Mouse (Mus musculus): Measurements from ENCODE around the gene Mblac2. TPM values are rescaled to one million over a fixed set of nuclear protein-coding genes. Genes with fewer than 3 reads are reported as not detected.

Mblac2 gene
- polyA plus RNA-seq, 1 experiment from 2014 or later, result 7.3 TPM

DNA sequence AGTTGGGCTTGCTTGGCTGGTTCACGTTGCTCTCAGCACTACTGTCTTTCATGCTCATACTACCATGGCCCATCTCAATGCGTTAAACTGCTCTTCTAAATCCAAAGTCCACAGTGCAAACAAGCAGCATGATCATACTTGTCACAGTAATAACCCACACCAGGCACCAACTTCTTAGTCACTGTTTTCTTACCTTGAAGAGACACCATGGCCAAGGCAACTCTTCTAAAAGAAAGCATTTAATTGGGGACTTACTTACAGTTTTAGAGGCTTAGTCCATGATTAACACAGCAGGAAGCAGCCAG, 32.9 kb downstream of the Mblac2 start:
- H3K9me3 ChIP-seq (ENCODE audit: control insufficient read depth, low read length), result no peaks in the 10 kb centered on the region
- no peak for ATAC-seq (replicated peaks; ENCODE audit: low FRiP score, low TSS enrichment, low read depth)
- H3K4me1 ChIP-seq (replicated peaks; ENCODE audit: control insufficient read depth, insufficient read depth, low read length), result no peaks in the 10 kb centered on the region
- H3K9ac ChIP-seq (ENCODE audit: low read length), result no peak overlapping the region
- no peak overlapping the region for H3K27ac ChIP-seq (ENCODE audit: low read depth)
- 42% methylated on average over 2 of the region's 2 CpGs for WGBS
- no peak overlapping the region for H3K4me3 ChIP-seq (ENCODE audit: low read depth, low read length)
- no peaks in the 10 kb centered on the region for H3K36me3 ChIP-seq (ENCODE audit: control insufficient read depth, insufficient read depth, low read length)
- no peaks in the 10 kb centered on the region for H3K27me3 ChIP-seq (replicated peaks; ENCODE audit: control insufficient read depth, insufficient read depth, low read length)
- no peak overlapping the region for H3K4me2 ChIP-seq (ENCODE audit: low read length)
- no peak for DNase-seq (ENCODE audit: low spot score)

DNA sequence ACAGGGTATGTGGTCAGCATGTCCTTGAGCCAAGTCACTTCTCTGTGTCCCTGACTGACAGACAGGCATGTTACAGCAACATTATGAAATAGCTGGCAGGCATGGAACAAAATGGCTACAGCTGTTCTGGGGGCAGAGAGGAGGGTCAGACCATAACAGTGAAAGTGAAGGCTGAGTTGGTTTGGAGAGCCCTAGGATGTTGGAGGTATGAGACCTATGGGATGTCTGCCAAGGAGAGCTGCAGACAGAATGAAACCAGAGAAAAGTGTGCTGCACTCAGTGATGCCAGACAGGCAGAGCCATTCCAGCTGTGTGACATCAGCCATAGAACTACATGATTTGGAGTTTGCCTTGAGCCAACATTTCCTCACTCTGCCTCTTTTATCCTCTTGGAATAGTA, 43.7 kb downstream of the Mblac2 start:
- Histone ChIP-seq H3K9me3 (ENCODE audit: control insufficient read depth, low read length) (no peaks in the 10 kb centered on the region), H3K27ac (ENCODE audit: low read depth) (no peak overlapping the region), H3K36me3 (ENCODE audit: control insufficient read depth, insufficient read depth, low read length) (no peaks in the 10 kb centered on the region), H3K4me3 (ENCODE audit: low read depth, low read length) (no peak overlapping the region), H3K27me3 (replicated peaks; ENCODE audit: control insufficient read depth, insufficient read depth, low read length) (no peaks in the 10 kb centered on the region), H3K4me1 (replicated peaks; ENCODE audit: control insufficient read depth, insufficient read depth, low read length) (no peaks in the 10 kb centered on the region), H3K9ac (ENCODE audit: low read length) (no peak overlapping the region), H3K4me2 (ENCODE audit: low read length) (no peak overlapping the region)
- DNase-seq (ENCODE audit: low spot score) (no peak), ATAC-seq (replicated peaks; ENCODE audit: low FRiP score, low TSS enrichment, low read depth) (no peak)

DNA sequence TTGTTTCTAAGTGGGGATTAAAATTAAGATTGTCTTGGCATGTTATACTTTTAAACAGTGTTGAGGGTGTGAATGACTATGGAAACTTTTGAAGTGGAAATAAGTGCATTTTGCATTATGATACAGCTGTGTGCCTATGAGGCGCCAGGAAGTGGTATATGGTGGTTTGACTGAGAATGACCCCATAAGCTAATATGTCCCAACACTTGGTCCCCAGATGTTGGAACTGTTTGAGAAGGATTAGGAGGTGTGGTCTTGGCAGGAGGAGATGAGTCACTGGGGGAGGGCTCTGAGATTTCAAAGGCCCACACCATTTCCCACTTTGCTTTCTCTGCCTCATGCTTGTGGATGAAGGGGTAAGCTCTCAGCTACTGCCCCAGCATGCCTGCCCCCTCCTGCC, 44.2 kb downstream of the Mblac2 start:
- ATAC-seq (replicated peaks; ENCODE audit: low FRiP score, low TSS enrichment, low read depth) (no peak), DNase-seq (ENCODE audit: low spot score) (no peak)
- no peaks in the 10 kb centered on the region for H3K36me3 ChIP-seq (ENCODE audit: control insufficient read depth, insufficient read depth, low read length)
- no peaks in the 10 kb centered on the region for H3K4me1 ChIP-seq (replicated peaks; ENCODE audit: control insufficient read depth, insufficient read depth, low read length)
- no peak overlapping the region for H3K4me2 ChIP-seq (ENCODE audit: low read length)
- H3K27ac ChIP-seq (ENCODE audit: low read depth), result no peak overlapping the region
- no peaks in the 10 kb centered on the region for H3K9me3 ChIP-seq (ENCODE audit: control insufficient read depth, low read length)
- no peaks in the 10 kb centered on the region for H3K27me3 ChIP-seq (replicated peaks; ENCODE audit: control insufficient read depth, insufficient read depth, low read length)
- no peak overlapping the region for H3K4me3 ChIP-seq (ENCODE audit: low read depth, low read length)
- WGBS, result 100% methylated on average over 1 of the region's 1 CpGs
- no peak overlapping the region for H3K9ac ChIP-seq (ENCODE audit: low read length)

DNA sequence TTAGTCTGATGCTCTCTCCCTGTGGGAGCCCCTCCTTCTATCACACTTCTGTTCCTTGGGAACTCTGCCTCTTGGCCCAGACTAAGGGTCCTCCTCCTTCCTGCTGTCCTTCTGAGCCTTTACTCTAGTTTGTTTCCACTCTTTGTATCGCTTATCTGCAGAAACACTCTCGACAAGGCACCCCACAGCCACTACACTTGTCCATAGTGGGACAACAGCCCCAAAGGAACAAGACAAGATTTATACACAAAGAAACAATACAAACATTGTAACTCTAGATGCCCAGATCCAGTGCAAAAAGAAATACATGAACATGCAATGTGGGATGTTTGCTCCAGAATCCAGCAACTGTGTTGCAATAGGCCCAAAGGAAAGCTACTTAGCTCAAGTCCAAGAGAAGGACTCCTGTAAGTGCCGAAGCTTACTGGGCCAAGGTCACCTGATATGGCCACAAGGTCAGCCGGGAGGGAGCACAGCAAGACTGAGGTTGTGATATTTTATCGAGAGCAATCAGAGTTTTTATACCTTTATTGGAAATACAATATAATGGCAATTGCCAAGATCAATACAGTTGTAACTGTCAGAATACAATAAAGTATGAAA, 46.0 kb downstream of the Mblac2 start:
- 84% methylated on average over 5 of the region's 5 CpGs for WGBS
- Histone ChIP-seq H3K9me3 (ENCODE audit: control insufficient read depth, low read length) (no peaks in the 10 kb centered on the region), H3K4me1 (replicated peaks; ENCODE audit: control insufficient read depth, insufficient read depth, low read length) (no peaks in the 10 kb centered on the region), H3K36me3 (ENCODE audit: control insufficient read depth, insufficient read depth, low read length) (no peaks in the 10 kb centered on the region), H3K9ac (ENCODE audit: low read length) (no peak overlapping the region), H3K27ac (ENCODE audit: low read depth) (no peak overlapping the region), H3K27me3 (replicated peaks; ENCODE audit: control insufficient read depth, insufficient read depth, low read length) (no peaks in the 10 kb centered on the region), H3K4me2 (ENCODE audit: low read length) (no peak overlapping the region), H3K4me3 (ENCODE audit: low read depth, low read length) (no peak overlapping the region)
- ATAC-seq (replicated peaks; ENCODE audit: low FRiP score, low TSS enrichment, low read depth), result no peak
- no peak for DNase-seq (ENCODE audit: low spot score)

DNA sequence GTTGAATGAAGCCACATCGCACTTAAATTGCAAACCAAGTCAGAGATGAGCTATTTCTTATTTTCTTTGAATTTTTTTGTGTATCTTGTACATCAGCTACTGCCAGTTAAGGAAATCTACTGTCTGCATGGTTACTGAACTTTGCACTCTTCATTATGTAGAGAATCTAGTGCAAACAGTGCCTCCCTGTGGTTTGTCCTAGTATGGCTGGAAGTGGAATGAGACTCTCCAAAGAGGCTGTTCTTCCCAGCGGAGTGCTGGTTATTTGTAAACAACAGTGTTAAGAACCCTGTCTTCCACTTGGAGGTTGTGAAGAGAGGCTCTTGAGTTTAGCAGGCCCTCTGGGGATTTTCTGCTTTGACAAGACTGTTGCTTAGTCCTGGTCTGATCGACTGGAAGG, 49.2 kb downstream of the Mblac2 start:
- Histone ChIP-seq H3K9ac (ENCODE audit: low read length) (no peak overlapping the region), H3K4me2 (ENCODE audit: low read length) (no peak overlapping the region), H3K4me1 (replicated peaks; ENCODE audit: control insufficient read depth, insufficient read depth, low read length) (no peaks in the 10 kb centered on the region), H3K9me3 (ENCODE audit: control insufficient read depth, low read length) (no peaks in the 10 kb centered on the region), H3K27me3 (replicated peaks; ENCODE audit: control insufficient read depth, insufficient read depth, low read length) (no peaks in the 10 kb centered on the region), H3K27ac (ENCODE audit: low read depth) (no peak overlapping the region), H3K4me3 (ENCODE audit: low read depth, low read length) (no peak overlapping the region), H3K36me3 (ENCODE audit: control insufficient read depth, insufficient read depth, low read length) (no peaks in the 10 kb centered on the region)
- WGBS, result 30% methylated on average over 3 of the region's 3 CpGs
- DNase-seq (ENCODE audit: low spot score), result peak; percentile 70
- ATAC-seq (replicated peaks; ENCODE audit: low FRiP score, low TSS enrichment, low read depth), result 0 out of 2 replicates have a peak, but pooled peaks have one; percentile 43

DNA sequence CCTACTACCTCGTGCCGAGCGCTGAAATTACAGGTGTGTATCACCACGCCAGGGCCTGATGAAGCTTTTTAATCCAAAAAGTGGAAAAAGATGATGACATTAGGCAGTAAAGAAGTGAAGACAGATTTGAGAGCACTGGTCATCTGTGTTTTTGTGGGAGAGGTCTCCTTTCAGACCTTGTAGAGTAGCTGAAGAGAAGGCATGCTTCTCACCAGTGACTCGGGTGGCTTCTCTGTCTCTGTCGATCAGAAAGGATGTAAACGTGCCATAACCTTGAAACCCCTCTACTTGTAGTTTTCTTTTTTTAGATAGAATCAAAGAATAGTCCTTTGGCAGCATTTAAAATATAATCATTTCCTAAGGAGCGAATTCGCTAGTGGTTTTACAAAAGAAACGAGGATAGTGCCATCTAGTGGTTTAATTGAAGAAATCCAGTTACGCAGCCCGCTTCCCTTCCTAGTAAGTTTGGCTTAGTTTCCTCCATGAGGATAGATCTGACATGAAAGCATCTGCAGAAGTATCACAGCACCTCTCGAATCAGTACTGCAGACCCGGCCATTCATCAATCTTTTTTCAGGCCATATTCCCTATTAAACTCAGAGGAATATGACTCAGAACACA, 50.5 kb downstream of the Mblac2 start:
- Histone ChIP-seq H3K4me3 (ENCODE audit: low read depth, low read length) (no peak overlapping the region), H3K36me3 (ENCODE audit: control insufficient read depth, insufficient read depth, low read length) (no peaks in the 10 kb centered on the region), H3K9me3 (ENCODE audit: control insufficient read depth, low read length) (no peaks in the 10 kb centered on the region), H3K4me1 (replicated peaks; ENCODE audit: control insufficient read depth, insufficient read depth, low read length) (no peaks in the 10 kb centered on the region), H3K9ac (ENCODE audit: low read length) (no peak overlapping the region), H3K27ac (ENCODE audit: low read depth) (no peak overlapping the region), H3K4me2 (ENCODE audit: low read length) (no peak overlapping the region), H3K27me3 (replicated peaks; ENCODE audit: control insufficient read depth, insufficient read depth, low read length) (no peaks in the 10 kb centered on the region)
- ATAC-seq (replicated peaks; ENCODE audit: low FRiP score, low TSS enrichment, low read depth), result no peak
- no peak for DNase-seq (ENCODE audit: low spot score)
- 32% methylated on average over 14 of the region's 14 CpGs for WGBS

DNA sequence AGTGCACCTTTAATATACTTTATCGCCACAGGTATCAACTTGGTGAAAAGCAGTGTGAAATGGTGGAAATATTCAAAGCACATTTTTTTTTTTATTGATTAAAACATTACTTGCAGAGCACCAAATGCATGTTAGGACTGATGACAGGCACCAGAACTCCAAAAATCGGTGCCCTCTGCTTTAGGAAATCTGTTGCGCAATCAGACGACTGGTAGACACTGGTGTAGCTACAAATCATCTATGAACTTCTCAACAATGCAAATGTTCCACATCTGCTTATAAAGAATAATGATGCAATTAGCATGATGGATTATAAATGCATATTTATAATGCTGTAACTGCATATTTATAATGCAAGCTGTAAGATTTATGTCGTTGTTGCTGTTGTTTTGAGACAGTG, 53.0 kb downstream of the Mblac2 start:
- H3K9me3 ChIP-seq (ENCODE audit: control insufficient read depth, low read length), result no peaks in the 10 kb centered on the region
- H3K36me3 ChIP-seq (ENCODE audit: control insufficient read depth, insufficient read depth, low read length), result no peaks in the 10 kb centered on the region
- H3K27ac ChIP-seq (ENCODE audit: low read depth), result no peak overlapping the region
- H3K27me3 ChIP-seq (replicated peaks; ENCODE audit: control insufficient read depth, insufficient read depth, low read length), result no peaks in the 10 kb centered on the region
- DNase-seq (ENCODE audit: low spot score) (no peak), ATAC-seq (replicated peaks; ENCODE audit: low FRiP score, low TSS enrichment, low read depth) (no peak)
- H3K4me1 ChIP-seq (replicated peaks; ENCODE audit: control insufficient read depth, insufficient read depth, low read length), result no peaks in the 10 kb centered on the region
- H3K4me2 ChIP-seq (ENCODE audit: low read length), result no peak overlapping the region
- WGBS, result 83% methylated on average over 5 of the region's 5 CpGs
- no peak overlapping the region for H3K9ac ChIP-seq (ENCODE audit: low read length)
- no peak overlapping the region for H3K4me3 ChIP-seq (ENCODE audit: low read depth, low read length)

DNA sequence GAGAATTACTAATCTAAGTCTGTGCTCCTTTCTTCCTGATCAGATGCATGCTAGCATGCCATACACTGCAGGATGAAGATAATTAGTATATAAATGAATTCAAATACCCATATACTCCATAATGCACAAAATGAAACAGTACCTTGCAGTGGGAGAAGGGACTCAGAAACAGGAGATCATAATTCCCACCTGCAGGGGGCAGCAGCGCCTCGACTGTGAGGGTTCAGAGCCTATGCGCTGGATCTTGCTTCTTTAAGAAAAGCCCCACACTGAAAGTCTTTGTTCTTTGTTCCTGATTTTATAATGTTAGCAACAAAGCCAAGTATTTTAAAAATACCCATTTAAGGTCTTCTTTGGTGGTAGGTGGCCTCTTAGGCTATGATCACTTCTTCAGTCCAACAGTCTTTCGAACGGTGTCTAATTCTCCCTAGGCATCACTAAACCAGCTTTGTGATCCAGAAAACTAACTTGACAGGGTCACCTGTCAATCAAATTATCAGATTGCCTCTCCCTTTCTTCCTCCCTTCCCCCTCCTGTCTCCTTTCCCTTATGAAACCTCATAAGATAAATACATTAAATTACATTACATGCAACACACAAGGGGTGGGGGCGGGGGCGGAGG, 56.0 kb downstream of the Mblac2 start:
- no peaks in the 10 kb centered on the region for H3K36me3 ChIP-seq (ENCODE audit: control insufficient read depth, insufficient read depth, low read length)
- no peak overlapping the region for H3K4me2 ChIP-seq (ENCODE audit: low read length)
- no peak overlapping the region for H3K9ac ChIP-seq (ENCODE audit: low read length)
- no peak for ATAC-seq (replicated peaks; ENCODE audit: low FRiP score, low TSS enrichment, low read depth)
- no peak overlapping the region for H3K4me3 ChIP-seq (ENCODE audit: low read depth, low read length)
- no peaks in the 10 kb centered on the region for H3K9me3 ChIP-seq (ENCODE audit: control insufficient read depth, low read length)
- H3K27ac ChIP-seq (ENCODE audit: low read depth), result no peak overlapping the region
- no peaks in the 10 kb centered on the region for H3K27me3 ChIP-seq (replicated peaks; ENCODE audit: control insufficient read depth, insufficient read depth, low read length)
- 84% methylated on average over 7 of the region's 7 CpGs for WGBS
- peak; percentile 71 for DNase-seq (ENCODE audit: low spot score)
- H3K4me1 ChIP-seq (replicated peaks; ENCODE audit: control insufficient read depth, insufficient read depth, low read length), result no peaks in the 10 kb centered on the region

DNA sequence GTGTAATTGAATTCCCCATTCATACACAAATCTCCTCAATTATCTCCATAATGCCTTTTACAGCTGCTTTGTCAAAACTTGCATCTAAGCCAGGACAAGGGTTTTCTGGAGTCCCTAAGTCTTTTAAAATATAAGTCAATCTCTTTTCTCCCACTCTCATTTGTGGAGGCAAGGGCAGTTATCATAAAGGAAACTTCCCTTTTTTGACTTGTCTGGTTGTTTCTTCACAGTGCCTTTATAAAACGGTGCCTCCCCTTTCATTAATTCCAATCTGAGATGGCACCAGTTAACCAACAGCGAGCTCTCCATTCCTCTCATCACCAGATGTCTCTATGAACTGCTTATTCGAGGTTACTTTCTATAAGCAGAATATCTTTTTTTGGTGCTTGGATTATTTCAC, 65.1 kb downstream of the Mblac2 start:
- Histone ChIP-seq H3K4me2 (ENCODE audit: low read length) (no peak overlapping the region), H3K9ac (ENCODE audit: low read length) (no peak overlapping the region), H3K4me1 (replicated peaks; ENCODE audit: control insufficient read depth, insufficient read depth, low read length) (no peaks in the 10 kb centered on the region), H3K4me3 (ENCODE audit: low read depth, low read length) (no peak overlapping the region), H3K36me3 (ENCODE audit: control insufficient read depth, insufficient read depth, low read length) (no peaks in the 10 kb centered on the region), H3K27me3 (replicated peaks; ENCODE audit: control insufficient read depth, insufficient read depth, low read length) (no peaks in the 10 kb centered on the region), H3K27ac (ENCODE audit: low read depth) (no peak overlapping the region), H3K9me3 (ENCODE audit: control insufficient read depth, low read length) (no peaks in the 10 kb centered on the region)
- WGBS, result 77% methylated on average over 3 of the region's 3 CpGs
- DNase-seq (ENCODE audit: low spot score), result no peak
- no peak for ATAC-seq (replicated peaks; ENCODE audit: low FRiP score, low TSS enrichment, low read depth)

Data from intestine, embryonic 14.5 days (tissue).